Mouse (Mus musculus): Measurements from ENCODE around the gene Stk38.

Stk38 gene

DNA sequence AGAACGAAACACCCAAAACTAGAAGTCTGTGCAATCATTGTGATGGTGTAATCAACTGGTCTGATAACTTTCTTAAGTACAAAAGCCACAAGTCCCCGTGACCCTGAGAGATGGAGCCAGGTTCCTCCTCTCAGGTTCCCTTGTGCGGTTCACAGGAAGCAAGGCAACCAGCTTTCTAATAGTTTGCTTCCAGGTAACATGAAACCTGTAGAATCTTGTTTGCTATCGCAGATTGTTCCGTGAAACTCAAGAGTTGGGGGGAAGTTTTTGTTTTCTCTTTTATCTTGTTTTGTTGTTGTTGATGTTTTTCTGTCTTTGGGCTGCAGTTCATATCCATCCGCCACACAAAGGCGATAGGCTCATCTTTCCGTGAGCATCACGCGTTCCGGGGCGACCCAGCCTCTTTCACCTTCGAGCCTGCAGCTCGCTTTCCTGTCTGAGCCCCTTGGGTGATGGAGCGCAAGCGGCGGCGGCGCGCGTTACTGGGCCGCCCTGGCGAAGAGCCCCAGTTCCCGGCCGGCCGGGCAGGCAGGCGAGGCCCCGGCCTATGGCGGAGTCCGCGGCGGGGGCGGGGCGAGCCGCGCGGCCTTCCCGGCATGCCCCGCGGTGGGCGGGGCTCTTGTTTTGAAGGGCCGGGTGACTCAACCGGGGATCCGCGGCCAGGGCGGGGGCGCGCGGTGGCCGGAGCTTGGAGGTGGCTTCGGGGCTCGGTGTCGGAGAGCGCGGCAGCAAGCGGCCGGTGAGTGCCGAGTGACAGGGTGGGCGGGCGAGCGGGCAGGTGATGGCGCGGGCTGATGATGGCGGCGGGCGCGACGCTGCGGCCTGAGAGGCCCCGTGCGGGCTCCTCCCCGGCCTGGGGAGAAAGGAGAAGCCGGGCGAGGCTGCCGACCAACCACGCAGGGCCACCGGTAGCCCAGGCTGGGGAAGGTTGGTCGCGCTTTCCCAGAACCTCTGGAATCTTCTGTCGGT lies 55.7 kb downstream of the Stk38 start, which contains the start of gene Kctd20:
Gene Kctd20, plus strand, starts transcription at position 120 of the 969 bp plus-strand sequence.
- peak; percentile 82 for DNase-seq (ENCODE audit: low read depth)

DNA sequence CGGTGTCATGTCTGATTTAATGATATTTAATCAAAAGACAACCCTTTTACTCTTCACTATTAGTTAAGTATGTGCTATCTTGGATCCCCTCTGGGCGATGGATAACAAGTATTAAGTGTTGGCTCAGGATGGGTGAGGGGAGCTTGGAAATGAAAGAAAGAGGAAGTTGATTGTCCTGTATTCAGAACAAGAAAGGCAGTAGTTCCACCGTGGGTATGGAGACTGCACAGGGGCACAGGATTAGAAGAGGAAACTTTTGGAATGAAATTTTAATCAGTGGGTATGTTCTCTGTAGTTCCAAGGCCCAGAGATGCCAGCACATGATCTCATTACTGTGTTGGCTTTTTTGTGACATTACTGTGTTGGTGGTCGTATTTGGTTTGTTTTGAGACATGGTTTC lies 57.0 kb downstream of the Stk38 start:
- no peak for DNase-seq (ENCODE audit: low read depth)

DNA sequence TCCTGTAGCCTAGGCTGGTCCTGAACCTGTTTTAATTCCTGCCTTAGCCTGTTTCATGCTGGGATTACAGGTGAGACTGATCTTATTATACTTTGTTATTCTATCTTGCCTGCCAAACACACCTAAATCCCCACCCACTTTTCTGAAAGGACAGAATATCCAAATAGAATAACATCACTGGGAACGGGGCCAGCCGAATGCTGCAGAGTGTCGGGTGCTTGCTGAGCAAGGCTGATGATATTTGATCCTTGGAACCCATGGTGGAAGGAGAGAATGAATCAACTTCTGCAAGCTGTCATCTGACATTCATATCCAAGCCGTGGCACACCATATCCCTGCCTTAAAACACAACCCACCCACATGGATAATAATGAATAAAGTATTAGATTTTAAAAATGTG lies 59.1 kb downstream of the Stk38 start:
- DNase-seq (ENCODE audit: low read depth): no peak

DNA sequence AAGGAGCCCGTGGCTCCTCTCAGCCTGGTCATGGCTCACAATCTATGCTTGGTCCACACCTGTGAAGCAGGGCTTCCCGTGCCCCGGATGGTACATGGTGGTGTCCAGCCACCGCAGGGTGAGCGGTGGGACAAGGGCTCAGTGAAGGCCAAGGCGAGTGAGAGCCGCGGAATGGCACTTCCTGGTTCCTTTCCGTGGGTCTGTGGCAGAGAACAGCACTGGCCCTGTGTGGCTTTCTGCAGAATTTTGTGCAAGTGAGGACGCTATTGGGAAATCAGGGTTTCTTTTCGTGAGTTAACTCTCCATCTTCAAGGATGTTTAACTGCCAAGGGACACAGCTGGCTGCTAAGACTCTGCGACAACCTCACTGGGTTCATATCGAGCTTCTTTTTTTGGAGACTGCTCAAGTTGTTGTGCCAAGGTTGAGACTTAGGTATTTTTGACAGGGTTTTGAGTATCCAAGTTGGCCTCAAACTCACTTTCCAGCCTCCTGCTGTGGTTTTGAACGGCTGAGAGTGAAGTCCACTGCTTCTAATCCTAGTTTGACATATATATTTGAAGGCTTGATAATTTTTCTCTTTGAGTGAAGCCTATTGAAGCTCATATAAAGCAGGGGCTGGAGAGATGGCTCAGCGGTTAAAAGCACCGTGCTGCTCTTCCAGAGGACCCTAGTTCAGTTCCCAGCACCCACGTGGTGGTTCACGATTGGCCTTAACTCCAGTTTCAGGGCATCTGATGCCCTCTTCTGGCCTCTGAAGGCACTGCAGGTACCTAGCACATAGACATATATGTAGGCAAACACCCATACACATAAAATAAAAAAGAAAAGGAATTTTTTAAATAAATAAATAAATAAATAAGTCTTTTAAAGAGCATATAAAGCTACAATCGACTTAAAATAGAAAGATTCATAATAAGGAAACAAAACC lies 60.5 kb downstream of the Stk38 start:
- no peak for DNase-seq (ENCODE audit: low read depth)

GRCm38 (mm10) chr17:28944481-28944880 lies 63.3 kb downstream of the Stk38 start:
- no peak for DNase-seq (ENCODE audit: low read depth)

DNA sequence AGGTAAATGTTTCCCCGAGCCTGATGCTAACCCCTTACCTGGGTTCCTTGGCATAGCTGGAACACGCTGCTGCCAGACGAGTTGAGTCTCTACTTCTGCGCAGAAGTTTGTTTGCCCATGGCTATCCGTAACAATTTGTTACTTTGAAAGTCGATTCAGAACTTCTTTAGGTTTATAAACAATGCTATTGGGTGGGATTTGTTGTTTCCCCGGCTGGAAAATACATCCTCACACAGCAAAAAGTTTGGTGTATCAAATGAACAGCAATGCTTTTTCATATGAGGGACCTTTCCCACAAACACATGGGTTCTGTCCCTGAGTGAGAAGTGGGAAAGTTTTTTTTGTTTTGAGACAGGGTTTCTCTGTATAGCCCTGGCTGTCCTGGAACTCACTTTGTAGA lies 64.1 kb downstream of the Stk38 start, which contains the start of gene Pxt1:
Gene Pxt1, minus strand, starts transcription at position 101 of the 400 bp plus-strand sequence.
- DNase-seq (ENCODE audit: low read depth): no peak

DNA sequence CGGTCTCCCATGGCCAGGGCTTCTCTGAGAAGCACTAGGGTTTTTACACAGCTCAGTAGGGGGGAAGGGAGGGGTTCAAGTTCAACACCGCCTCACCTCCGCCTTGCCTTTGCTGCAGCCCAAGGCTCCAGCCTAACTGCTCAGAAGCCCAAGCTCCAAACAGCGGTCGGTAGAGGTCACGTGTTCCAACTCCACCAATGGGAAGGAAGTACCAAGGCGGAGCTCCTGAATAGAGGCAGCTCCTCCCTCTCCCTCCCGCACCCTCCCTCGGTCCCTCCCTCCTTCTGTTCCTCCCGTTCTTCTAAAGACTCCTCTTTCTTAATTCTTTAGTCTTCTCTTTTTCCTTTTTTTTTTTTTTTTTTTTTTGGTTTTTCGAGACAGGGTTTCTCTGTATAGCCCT lies 65.7 kb downstream of the Stk38 start:
- DNase-seq (ENCODE audit: low read depth): peak; percentile 53

- DNase-seq (ENCODE audit: low read depth): no peak
Measured at GRCm38 (mm10) chr17:28940776-28941555, 66.8 kb downstream of the Stk38 start.

DNA sequence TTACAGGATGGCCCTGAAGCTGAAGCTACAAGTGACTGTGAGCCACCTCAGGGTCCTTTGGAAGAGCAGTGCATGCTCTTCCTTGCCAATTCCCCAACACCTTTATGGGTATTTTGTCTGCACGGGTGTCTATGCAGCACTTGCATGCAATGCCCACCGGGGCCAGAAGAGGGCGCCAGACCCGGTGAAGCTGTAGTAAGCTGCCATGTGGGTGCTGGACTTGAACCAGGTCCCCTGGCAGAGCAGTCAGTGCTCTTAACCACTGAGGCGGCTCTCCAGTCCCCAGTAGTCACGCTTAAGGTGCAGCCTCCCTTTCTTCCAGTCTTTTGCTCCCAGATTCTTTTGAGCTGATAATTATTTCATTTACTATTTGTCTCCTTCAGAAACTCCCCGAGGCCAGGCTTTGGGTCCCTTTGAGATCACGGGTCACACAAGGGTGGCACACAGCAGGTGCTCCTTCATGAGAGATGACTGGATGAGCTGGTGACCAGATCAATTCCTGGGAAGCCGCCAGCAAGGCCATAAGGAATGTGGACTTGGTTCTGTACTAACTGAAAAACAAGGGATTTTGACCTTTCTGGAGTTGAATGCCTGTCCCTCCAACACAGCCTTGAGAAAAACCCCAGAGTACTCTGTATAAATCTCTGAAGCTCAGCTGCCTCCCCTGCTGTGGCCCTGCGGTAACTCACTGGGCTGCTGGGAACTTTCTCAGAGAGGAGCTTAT lies 71.0 kb downstream of the Stk38 start:
- DNase-seq (ENCODE audit: low read depth): no peak

DNA sequence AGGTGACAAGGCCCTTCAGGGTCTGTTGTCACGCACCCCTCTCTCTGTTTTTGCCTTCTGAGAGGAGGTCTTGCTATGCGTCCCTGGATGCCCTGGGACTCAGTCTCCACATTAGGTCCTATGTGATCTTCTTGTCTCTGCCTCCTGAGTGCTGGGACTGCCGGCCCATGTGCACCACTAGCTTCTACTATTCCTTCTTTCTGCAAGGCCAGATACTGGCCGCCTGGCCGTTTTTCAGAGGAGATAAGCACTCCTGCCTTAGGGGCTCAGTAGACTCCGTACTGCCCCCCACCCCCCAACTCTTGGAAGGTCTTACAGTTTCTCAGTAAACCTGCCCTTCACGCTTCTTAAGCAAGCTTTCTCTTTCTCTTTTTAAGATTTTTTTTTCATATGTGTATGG lies 71.7 kb downstream of the Stk38 start:
- DNase-seq (ENCODE audit: low read depth): no peak

DNA sequence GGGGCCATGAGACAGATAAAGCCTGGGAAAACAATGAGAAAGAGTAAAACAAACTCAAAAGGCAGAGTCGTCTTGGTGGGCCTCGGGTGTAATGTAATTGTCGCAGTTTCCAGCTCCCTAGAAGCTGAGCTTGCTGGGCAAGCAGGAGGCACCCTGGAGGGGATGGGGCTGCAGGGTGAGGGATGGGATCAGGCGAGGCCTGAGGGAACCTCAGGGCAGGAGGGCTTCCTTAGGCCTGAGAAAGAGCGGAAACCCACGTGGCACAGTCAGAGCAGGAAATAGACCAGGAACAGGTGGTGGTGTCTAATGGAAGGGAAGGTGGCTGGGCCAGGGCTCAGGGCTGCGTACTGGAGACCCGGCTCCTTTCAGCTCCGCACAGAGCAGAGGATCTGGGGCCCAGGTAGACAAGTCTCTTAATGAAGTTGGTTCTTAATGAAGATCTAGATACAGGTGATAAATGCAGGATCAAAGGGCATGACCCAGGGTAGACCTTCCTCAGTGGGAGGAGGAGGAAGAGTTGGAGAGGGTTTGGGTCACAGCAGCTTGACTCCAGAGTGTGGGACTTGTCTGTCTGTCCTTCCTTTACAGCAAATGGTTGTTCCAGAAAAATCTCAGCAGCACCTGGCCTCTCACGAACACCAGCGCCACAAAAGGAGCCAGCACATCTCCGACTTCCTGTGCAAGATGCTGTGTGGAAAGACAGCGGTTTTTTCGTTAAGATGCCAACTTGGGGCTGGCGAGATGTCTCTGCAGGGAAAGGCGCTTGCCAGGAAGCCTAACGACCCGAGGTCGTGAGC lies 73.5 kb downstream of the Stk38 start:
- DNase-seq (ENCODE audit: low read depth): no peak

- DNase-seq (ENCODE audit: low read depth): no peak
Measured at GRCm38 (mm10) chr17:28932274-28932673, 75.5 kb downstream of the Stk38 start.

- no peak for DNase-seq (ENCODE audit: low read depth)
Measured at GRCm38 (mm10) chr17:28931436-28932211, 76.2 kb downstream of the Stk38 start.

GRCm38 (mm10) chr17:28930392-28931074 lies 77.3 kb downstream of the Stk38 start:
- peak; percentile 90 for DNase-seq (ENCODE audit: low read depth)

DNA sequence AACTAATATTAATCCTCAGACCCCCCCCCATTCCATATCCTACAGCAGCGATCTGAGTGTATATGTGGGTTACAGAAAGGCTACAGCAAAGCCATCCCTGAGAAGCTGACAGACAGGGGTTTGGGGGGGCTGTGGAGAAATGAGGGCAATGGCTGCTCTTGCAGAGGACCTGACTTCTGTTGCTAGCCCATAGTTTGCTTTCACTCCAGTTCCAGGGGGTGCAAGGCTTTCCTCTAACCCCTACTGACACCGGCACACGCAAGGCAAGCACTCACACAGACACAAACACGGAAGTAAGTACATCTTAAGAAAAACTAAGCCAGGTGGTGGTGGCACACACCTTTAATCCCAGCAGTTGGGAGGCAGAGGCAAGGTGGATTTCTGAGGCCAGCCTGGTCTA lies 78.4 kb downstream of the Stk38 start:
- no peak for DNase-seq (ENCODE audit: low read depth)

DNA sequence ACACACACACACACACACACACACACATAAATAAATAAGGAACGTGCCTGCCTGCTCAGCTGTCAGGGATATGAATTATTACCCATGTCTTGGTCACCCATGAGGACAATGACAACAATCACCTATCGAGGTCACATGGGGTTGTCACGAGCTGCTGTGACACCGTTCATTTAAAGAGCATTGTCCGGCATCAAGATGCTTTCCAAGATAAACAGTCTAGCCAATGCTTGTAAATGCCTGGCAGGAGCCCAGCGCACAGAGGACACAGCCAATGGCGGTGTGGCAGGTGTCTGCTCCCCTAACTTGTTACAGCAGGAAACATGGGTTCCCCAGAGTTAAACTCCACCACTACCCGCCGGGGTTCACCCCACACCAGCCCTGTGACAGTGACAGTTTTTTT lies 79.8 kb downstream of the Stk38 start:
- no peak for DNase-seq (ENCODE audit: low read depth)

GRCm38 (mm10) chr17:28926866-28927635 lies 80.7 kb downstream of the Stk38 start:
- DNase-seq (ENCODE audit: low read depth): peak; percentile 57

GRCm38 (mm10) chr17:28926380-28926779 lies 81.4 kb downstream of the Stk38 start:
- DNase-seq (ENCODE audit: low read depth): peak; percentile 62

All from c-Kit-positive CD71-positive TER-119-negative erythroid progenitor cells, embryonic 14.5 days (primary cell).